Mouse (Mus musculus) kidney, embryonic 16.5 days (tissue): ENCODE results near the gene Enkur. TPM values are rescaled to one million over a fixed set of nuclear protein-coding genes. Genes with fewer than 3 reads are reported as not detected.
"Not testable (repeated sequence)": the region's sequence is repeated elsewhere in the genome, so short reads cannot be mapped to it uniquely, and the experiment has no call there.

ENCODE experiments used
- ATAC-seq: fragments of 200-750 bp; cut with Nextera tagmentation; 2 replicates; pipeline ENCODE4 v1.8.0; 2017; ENCODE audit warnings: moderate TSS enrichment; ENCODE audit not compliant: low FRiP score, low TSS enrichment
- H3K27ac ChIP-seq: fragments of 300-500 bp; sonication (generic); 2 replicates; pipeline ENCODE4 v1.5.1; 2014; ENCODE audit warnings: low read length
- H3K27me3 ChIP-seq: fragments of 300-500 bp; sonication (generic); 2 replicates; pipeline ENCODE4 v1.6.1; 2014; ENCODE audit warnings: low read length, control low read depth, mixed read lengths; ENCODE audit not compliant: insufficient read depth
- H3K36me3 ChIP-seq: fragments of 300-500 bp; sonication (generic); 2 replicates; pipeline ENCODE4 v1.6.1; 2014; ENCODE audit warnings: low read length, control low read depth, mixed read lengths; ENCODE audit not compliant: insufficient read depth
- H3K4me1 ChIP-seq: fragments of 300-500 bp; sonication (generic); 2 replicates; pipeline ENCODE4 v1.6.1; 2014; ENCODE audit warnings: low read length, control low read depth, mixed read lengths; ENCODE audit not compliant: insufficient read depth
- H3K4me2 ChIP-seq: fragments of 300-500 bp; sonication (generic); replicated peaks from 2 replicates; pipeline ENCODE4 v1.6.1; 2014; ENCODE audit warnings: low read depth, low read length
- H3K4me3 ChIP-seq: fragments of 300-500 bp; sonication (generic); 2 replicates; pipeline ENCODE4 v1.5.1; 2014; ENCODE audit warnings: mild to moderate bottlenecking, low read length
- H3K9ac ChIP-seq: fragments of 300-500 bp; sonication (generic); replicated peaks from 2 replicates; pipeline ENCODE4 v1.6.1; 2014; ENCODE audit warnings: low read length
- H3K9me3 ChIP-seq: fragments of 300-500 bp; sonication (generic); 2 replicates; pipeline ENCODE4 v1.6.1; 2016; ENCODE audit warnings: low read length, control low read depth
- WGBS: fragments of 180-500 bp; shearing (Covaris S2); extraction: QIAGEN DNeasy Blood & Tissue Kit; methylation state at CpG from one replicate; pipeline ENCODE4 v1.1.7; 2014; 5-methylcytosine and 5-hydroxymethylcytosine counted together
- polyA plus RNA-seq: library from polyadenylated mRNA; unstranded; fragments of >200 nt; fragmentation: Nextera tagmentation; extraction: Ambion mirVana; gene quantifications from 2 replicates; pipeline ENCODE4 v1.2.1, GENCODE M21; 2015

The Enkur gene
- polyA plus RNA-seq = 0.29 TPM in 1 of 2 replicates, not detected in the other

DNA sequence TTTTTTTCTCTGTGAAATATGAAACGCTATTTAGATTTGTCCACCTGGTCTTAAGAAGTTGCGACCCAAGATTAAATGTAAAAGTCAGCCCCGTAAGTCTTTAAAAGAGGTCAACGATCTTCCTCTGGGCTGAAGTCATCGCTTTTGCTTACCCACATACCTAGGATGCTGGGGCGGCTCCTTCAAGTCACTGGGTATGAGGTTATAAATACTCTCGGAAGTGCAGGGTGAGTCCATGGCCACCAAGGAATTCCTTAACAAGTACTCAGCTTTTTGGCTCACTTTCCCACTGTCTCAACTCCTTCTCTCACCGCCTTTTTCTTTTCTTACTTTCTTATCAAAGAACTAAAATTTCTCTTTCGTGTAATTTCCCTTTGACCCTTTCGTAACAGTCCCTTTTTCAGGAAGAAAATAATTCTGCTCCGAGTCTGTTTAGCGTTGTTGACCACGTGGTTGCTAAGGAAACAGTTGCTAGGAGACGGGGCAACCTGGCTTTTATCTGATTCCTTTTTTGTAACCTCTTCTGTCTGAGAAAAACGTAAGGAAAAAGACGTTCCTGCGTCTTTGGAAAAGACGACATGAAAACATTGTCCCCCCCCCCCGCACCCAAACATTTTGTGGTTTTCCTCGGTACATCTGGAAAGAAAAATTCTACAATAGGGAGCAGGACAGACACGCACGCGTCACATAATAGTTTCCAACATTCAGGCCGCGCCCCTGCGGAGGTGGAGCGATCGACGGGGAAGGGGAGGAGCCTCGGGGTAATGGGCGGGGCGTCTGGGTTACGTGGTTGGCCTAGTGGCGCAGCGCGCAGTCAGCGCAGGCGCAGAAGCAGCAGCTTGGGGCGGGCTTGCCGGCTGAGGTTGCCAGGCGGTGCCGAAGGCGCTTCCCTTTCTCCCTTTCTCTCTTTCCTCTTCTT lies at the start of gene Enkur, which contains the start of gene Thnsl1:
Enkur (minus strand) TSS at position 454 of the 919 bp plus-strand sequence.
Thnsl1 (plus strand) TSS at position 813 of the 919 bp plus-strand sequence.
- peak; percentile 99 for ATAC-seq
- Histone ChIP-seq H3K4me2 (peak within 1 kb of the TSS; percentile 74), H3K4me3 (peak within 1 kb of the TSS; percentile 78), H3K9ac (peak within 1 kb of the TSS; percentile 78), H3K27me3 (no peaks in the 10 kb centered on the region), H3K27ac (peak within 1 kb of the TSS; percentile 60; the same call in 1 of the 2 replicates), H3K4me1 (peaks cover 7% of the 10 kb centered on the region), H3K36me3 (no peaks in the 10 kb centered on the region), H3K9me3 (no peaks in the 10 kb centered on the region)
- WGBS = 1% methylated on average over 43 of the region's 43 CpGs

- H3K4me1 ChIP-seq = no peaks in the 10 kb centered on the region
- H3K27ac ChIP-seq = no peak overlapping the region
- no peaks in the 10 kb centered on the region for H3K9me3 ChIP-seq
- ATAC-seq = no peak
- H3K36me3 ChIP-seq = no peaks in the 10 kb centered on the region
- H3K9ac ChIP-seq = no peak overlapping the region
- H3K4me3 ChIP-seq = no peak overlapping the region
- H3K27me3 ChIP-seq = no peaks in the 10 kb centered on the region
- H3K4me2 ChIP-seq = no peak overlapping the region
These were observed 49.1 kb upstream of the Enkur start for GRCm38 (mm10) chr2:21254308-21254707.

DNA sequence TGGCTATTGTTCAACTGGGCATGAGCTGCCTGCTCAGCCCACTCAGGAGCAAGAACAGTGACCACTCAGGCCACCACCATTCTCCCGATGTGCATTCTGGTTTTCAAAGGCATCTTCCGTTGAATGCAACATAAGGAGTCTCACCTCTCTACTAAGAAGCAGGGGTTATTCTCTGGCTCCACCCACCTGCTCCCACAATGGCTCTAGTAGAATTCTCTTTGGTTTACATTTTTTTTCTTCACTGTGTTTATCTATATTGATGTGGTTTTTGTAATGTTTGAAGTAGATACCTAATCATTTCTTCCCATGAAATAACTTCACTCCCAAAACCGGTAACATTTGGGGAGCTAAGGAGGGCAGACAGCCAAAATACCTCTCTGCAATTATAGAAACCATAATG lies 48.5 kb upstream of the Enkur start:
- H3K4me3 ChIP-seq = no peak overlapping the region
- WGBS = 89% methylated on average over 3 of the region's 3 CpGs
- H3K9ac ChIP-seq = no peak overlapping the region
- no peaks in the 10 kb centered on the region for H3K4me1 ChIP-seq
- no peaks in the 10 kb centered on the region for H3K36me3 ChIP-seq
- no peak overlapping the region for H3K4me2 ChIP-seq
- no peak overlapping the region for H3K27ac ChIP-seq
- H3K9me3 ChIP-seq = no peaks in the 10 kb centered on the region
- no peak for ATAC-seq
- no peaks in the 10 kb centered on the region for H3K27me3 ChIP-seq

- H3K27ac ChIP-seq = no peak overlapping the region
- H3K9ac ChIP-seq = no peak overlapping the region
- ATAC-seq = peak; percentile 67; the same call in 1 of the 2 replicates
- H3K36me3 ChIP-seq = no peaks in the 10 kb centered on the region
- no peaks in the 10 kb centered on the region for H3K9me3 ChIP-seq
- H3K27me3 ChIP-seq = no peaks in the 10 kb centered on the region
- no peak overlapping the region for H3K4me3 ChIP-seq
- 90% methylated on average over 2 of the region's 2 CpGs for WGBS
- H3K4me1 ChIP-seq = no peaks in the 10 kb centered on the region
- no peak overlapping the region for H3K4me2 ChIP-seq
These were observed 40.4 kb upstream of the Enkur start for GRCm38 (mm10) chr2:21245477-21246102.

GRCm38 (mm10) chr2:21244986-21245385 lies 39.8 kb upstream of the Enkur start:
- no peak for ATAC-seq
- Histone ChIP-seq H3K4me2 (no peak overlapping the region), H3K36me3 (no peaks in the 10 kb centered on the region), H3K4me3 (no peak overlapping the region), H3K4me1 (no peaks in the 10 kb centered on the region), H3K9me3 (no peaks in the 10 kb centered on the region), H3K27ac (no peak overlapping the region), H3K9ac (no peak overlapping the region), H3K27me3 (no peaks in the 10 kb centered on the region)
- 81% methylated on average over 4 of the region's 4 CpGs for WGBS

DNA sequence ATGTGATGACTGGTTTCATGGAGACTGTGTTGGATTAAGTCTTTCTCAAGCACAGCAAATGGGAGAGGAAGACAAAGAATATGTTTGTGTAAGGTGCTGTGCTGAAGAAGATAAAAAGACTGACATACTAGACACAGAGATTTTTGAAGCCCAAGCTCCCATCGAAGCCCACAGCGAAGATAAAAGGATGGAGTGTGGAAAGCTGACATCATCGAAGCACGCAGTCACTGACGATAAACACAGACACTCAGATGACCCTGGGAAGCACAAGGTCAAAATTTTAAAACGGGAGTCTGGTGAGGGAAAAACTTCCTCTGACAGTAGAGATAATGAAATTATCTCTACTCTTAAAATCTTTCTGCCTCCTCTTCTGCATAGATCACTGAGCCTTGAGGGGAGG lies 38.9 kb upstream of the Enkur start:
- H3K9me3 ChIP-seq, H3K4me1 ChIP-seq, H3K9ac ChIP-seq, H3K4me3 ChIP-seq, H3K27me3 ChIP-seq, H3K4me2 ChIP-seq, H3K36me3 ChIP-seq, H3K27ac ChIP-seq, ATAC-seq: not testable (repeated sequence)
- 71% methylated on average over 4 of the region's 6 CpGs for WGBS

- Histone ChIP-seq H3K4me3 (no peak overlapping the region), H3K36me3 (no peaks in the 10 kb centered on the region), H3K9me3 (no peaks in the 10 kb centered on the region), H3K27me3 (no peaks in the 10 kb centered on the region), H3K27ac (no peak overlapping the region), H3K9ac (no peak overlapping the region), H3K4me1 (no peaks in the 10 kb centered on the region), H3K4me2 (no peak overlapping the region)
- 56% methylated on average over 5 of the region's 5 CpGs for WGBS
- ATAC-seq = no peak
These were observed 31.7 kb upstream of the Enkur start for GRCm38 (mm10) chr2:21236846-21237245.

- WGBS = 92% methylated on average over 4 of the region's 4 CpGs
- H3K4me1 ChIP-seq = no peaks in the 10 kb centered on the region
- H3K27ac ChIP-seq = no peak overlapping the region
These were observed 30.8 kb upstream of the Enkur start for GRCm38 (mm10) chr2:21235844-21236386.

DNA sequence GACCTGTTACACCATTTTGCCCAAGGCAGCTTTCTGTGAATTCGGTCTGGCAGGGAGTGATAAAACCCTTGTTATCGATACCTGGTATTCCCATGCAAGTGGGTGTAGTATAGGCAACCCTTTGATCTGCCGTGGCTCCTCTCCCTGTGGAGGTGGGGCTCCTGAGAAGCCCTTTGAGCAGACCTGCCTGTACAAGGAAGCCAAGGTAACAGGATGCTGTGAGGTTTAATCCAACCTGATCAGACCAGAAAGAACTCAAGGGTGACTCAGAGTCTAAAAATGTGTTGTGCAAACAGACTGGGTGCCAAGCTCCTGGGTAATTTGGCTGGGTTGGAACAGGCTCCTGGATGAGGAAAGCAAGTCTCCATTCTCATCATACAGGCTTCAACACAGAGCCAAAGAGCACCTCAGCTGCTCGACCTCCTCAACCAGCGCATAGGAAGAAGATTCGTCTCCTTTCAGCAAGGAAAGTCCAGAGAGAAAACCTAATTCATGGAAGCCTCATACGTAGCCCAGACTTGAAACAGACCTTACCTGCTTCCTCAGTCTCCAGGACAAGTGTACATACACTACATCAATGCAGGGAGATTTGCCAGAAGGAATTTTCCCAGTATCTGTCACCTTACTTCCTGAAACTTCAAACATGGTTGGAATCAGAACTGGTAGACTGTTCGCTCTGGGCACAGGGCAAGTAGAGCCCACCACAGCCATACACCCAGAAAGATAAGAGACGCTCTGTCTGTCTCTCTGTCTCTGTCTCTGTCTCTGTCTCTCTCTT lies 29.9 kb upstream of the Enkur start:
- Histone ChIP-seq H3K27ac (no peak overlapping the region), H3K4me2 (no peak overlapping the region)
- WGBS = 66% methylated on average over 9 of the region's 9 CpGs

More at GRCm38 (mm10) chr2:21235844-21236386, 30.8 kb upstream of the Enkur start:
- Histone ChIP-seq H3K4me3 (no peak overlapping the region), H3K9ac (no peak overlapping the region), H3K4me2 (no peak overlapping the region), H3K36me3 (no peaks in the 10 kb centered on the region), H3K9me3 (no peaks in the 10 kb centered on the region), H3K27me3 (no peaks in the 10 kb centered on the region)
- ATAC-seq = no peak

More for the DNA sequence above, 29.9 kb upstream of the Enkur start:
- Histone ChIP-seq H3K9me3 (no peaks in the 10 kb centered on the region), H3K36me3 (no peaks in the 10 kb centered on the region), H3K4me1 (no peaks in the 10 kb centered on the region), H3K4me3 (no peak overlapping the region), H3K9ac (no peak overlapping the region), H3K27me3 (no peaks in the 10 kb centered on the region)
- ATAC-seq = no peak
